Mouse (Mus musculus) midbrain, embryonic 10.5 days (tissue): ENCODE results near the gene Plscr2. TPM values are rescaled to one million over a fixed set of nuclear protein-coding genes. Genes with fewer than 3 reads are reported as not detected.

Experiments
- DNase-seq: peaks from one replicate; pipeline ENCODE4 v3.0.0-alpha.2; 2017; ENCODE audit warnings: low spot score
- H3K27ac ChIP-seq: fragments of 300-500 bp; sonication (generic); replicated peaks from 2 replicates; pipeline ENCODE4 v1.5.1; 2016; ENCODE audit warnings: mild to moderate bottlenecking
- H3K27me3 ChIP-seq: fragments of 300-500 bp; sonication (generic); 2 replicates; pipeline ENCODE4 v1.6.1; 2016; ENCODE audit warnings: low read depth, mild to moderate bottlenecking; ENCODE audit not compliant: poor library complexity, severe bottlenecking
- H3K36me3 ChIP-seq: fragments of 300-500 bp; sonication (generic); 2 replicates; pipeline ENCODE4 v1.6.1; 2016; ENCODE audit warnings: mild to moderate bottlenecking, moderate library complexity
- H3K4me1 ChIP-seq: fragments of 300-500 bp; sonication (generic); 2 replicates; pipeline ENCODE4 v1.6.1; 2016
- H3K4me3 ChIP-seq: fragments of 300-500 bp; sonication (generic); 2 replicates; pipeline ENCODE4 v1.5.1; 2016; ENCODE audit warnings: mild to moderate bottlenecking, moderate library complexity
- H3K9me3 ChIP-seq: fragments of 300-500 bp; sonication (generic); replicated peaks from 2 replicates; pipeline ENCODE4 v1.6.1; 2016; ENCODE audit warnings: mild to moderate bottlenecking
- WGBS: fragments of 180-500 bp; shearing (Covaris S2); methylation state at CpG from one replicate; pipeline ENCODE4 v1.1.7; 2016; 5-methylcytosine and 5-hydroxymethylcytosine counted together
- microRNA-seq: library from miRNA; unstranded; fragments of <30 nt; microRNA quantifications from one replicate; pipeline ENCODE4, GENCODE M21; 2017
- polyA plus RNA-seq: library from polyadenylated mRNA; unstranded; fragments of >200 nt; fragmentation: Nextera tagmentation; extraction: Ambion mirVana; gene quantifications from 2 replicates; pipeline ENCODE4 v1.2.1, GENCODE M21; 2016

Gene Plscr2
- polyA plus RNA-seq, 1 experiment from 2014 or later: 0.22 TPM

DNA sequence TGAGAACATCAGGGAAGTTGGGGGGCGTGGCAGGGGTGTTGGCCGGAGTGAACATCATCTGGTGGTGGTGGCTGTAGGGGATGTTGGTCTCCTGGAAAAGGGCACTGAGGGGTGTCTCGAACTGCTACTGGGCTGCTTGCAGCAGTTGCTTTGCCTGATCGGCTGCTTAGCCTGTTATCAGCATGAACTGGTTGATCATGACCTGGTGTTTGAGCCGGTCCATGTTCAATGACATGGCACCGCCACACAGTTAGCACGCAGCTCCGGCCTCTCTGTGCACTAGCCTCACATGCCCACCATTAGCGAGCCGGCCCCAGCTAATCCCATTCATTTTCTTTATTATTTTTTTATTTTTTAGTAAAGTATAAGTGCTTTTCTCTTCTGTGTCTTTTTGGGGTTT lies 59.4 kb downstream of the Plscr2 start:
- DNase-seq: no peak

DNA sequence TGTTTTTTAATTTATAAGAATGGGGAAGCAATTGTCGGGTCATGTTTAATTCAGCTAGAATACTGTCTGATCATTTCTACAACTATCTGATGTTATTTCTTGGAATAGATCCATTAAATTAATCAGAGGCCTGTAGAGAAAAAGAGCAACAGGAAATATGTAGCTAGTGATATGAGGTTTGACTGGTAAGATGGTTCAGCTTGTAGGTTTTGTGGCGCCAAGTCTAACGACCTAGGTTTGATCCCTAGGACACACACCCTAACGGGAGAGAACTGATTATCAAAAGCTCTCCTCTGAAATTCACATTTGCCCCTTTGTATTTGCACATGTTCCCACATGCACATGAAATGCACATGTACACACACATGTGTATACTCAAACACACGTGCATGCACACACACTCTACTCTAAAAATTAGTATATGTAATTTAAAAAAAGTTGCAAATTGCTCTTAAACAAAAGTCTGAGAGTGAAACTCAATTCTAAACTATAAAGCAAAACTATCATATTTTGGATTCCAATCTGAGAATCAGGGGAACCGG lies 59.9 kb downstream of the Plscr2 start:
- Histone ChIP-seq H3K9me3 (no peaks in the 10 kb centered on the region), H3K4me3 (no peak overlapping the region), H3K27me3 (no peaks in the 10 kb centered on the region), H3K36me3 (no peaks in the 10 kb centered on the region), H3K4me1 (no peaks in the 10 kb centered on the region), H3K27ac (no peak overlapping the region)
- no peak for DNase-seq
- 89% methylated on average over 6 of the region's 6 CpGs for WGBS

More for the DNA sequence above, 59.4 kb downstream of the Plscr2 start:
- Histone ChIP-seq H3K27me3 (no peaks in the 10 kb centered on the region), H3K36me3 (no peaks in the 10 kb centered on the region), H3K9me3 (no peaks in the 10 kb centered on the region), H3K4me3 (no peak overlapping the region), H3K27ac (no peak overlapping the region), H3K4me1 (no peaks in the 10 kb centered on the region)
- WGBS: 93% methylated on average over 10 of the region's 10 CpGs

DNA sequence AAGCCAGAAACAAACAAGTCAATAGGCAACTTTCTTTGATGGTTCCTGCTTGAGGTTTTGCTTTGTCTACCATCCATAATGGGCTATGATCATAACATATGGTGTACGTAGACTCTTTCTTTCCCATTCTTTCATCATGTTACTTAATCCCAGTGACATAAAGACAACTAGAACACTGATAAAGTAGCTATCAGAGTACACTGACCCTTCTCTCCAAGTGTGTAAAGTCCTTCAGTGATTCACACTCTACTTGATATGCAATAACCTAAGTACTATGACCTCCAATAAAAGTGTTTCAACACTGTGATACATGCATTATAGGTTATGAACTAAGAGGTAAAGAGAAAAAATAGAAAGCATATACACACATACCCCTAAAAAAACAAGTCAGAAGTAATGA lies 61.7 kb downstream of the Plscr2 start:
- Histone ChIP-seq H3K9me3 (no peaks in the 10 kb centered on the region), H3K4me1 (no peaks in the 10 kb centered on the region), H3K27me3 (no peaks in the 10 kb centered on the region), H3K36me3 (no peaks in the 10 kb centered on the region), H3K27ac (no peak overlapping the region), H3K4me3 (no peak overlapping the region)
- no peak for DNase-seq
- WGBS: 79% methylated on average over 1 of the region's 1 CpGs

DNA sequence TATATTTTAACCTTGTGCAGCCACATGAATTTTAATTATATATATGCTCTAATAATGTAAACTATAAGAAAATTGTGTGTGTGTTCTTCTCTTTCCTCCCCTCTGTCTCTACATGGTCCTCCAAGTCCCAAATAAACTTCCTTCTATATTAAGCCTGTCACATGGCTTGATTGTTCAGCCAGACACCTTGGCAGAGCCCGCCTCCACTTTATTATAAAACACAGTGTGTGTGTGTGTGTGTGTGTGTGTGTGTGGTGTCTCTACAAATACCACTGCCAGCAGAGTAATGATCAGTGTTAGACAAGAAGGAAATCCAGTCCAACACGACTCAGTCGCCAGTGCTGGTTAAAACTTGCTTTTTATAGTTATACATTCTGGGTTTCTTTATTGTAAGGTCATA lies 62.3 kb downstream of the Plscr2 start:
- Histone ChIP-seq H3K4me3 (no peak overlapping the region), H3K36me3 (no peaks in the 10 kb centered on the region), H3K9me3 (no peaks in the 10 kb centered on the region), H3K27me3 (no peaks in the 10 kb centered on the region), H3K4me1 (no peaks in the 10 kb centered on the region), H3K27ac (no peak overlapping the region)
- DNase-seq: no peak
- 90% methylated on average over 3 of the region's 3 CpGs for WGBS

DNA sequence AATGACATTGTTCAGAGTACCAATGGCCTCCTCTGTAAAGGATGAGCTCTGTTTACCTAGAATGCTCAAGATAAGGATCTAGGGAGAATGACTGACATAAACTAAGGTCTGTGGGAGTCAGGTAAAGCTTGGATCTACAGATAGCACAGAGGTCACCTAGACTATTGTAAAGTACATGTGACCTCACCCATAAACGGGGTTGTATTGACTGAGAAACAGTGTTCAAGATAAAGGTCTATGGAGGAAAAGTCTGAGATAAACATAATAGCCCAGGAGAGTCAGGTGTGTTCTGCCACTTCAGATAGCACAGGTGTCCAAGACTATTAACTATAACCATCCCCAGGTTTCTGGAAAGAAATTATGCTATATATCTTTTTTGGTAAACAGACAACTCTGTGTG lies 63.6 kb downstream of the Plscr2 start:
- 90% methylated on average over 1 of the region's 1 CpGs for WGBS
- Histone ChIP-seq H3K4me3 (no peak overlapping the region), H3K36me3 (no peaks in the 10 kb centered on the region), H3K9me3 (no peaks in the 10 kb centered on the region), H3K27ac (no peak overlapping the region), H3K4me1 (no peaks in the 10 kb centered on the region), H3K27me3 (no peaks in the 10 kb centered on the region)
- DNase-seq: no peak

Small RNA genes within 50 kb of the gene (microRNA-seq; reads per million reads assigned to microRNA genes)
- not detected for gene Mir6386

Other genes starting within 250 kb of the Plscr2 start
- gene Plscr5, start 82.7 kb upstream of the Plscr2 start, polyA plus RNA-seq: not detected in 2 replicates
- gene Plscr1, start 25.9 kb upstream of the Plscr2 start, polyA plus RNA-seq: 29.8 and 32.9 TPM in 2 replicates
- gene 1700057G04Rik, start 33.8 kb downstream of the Plscr2 start, polyA plus RNA-seq: not detected in 2 replicates
- gene Plscr4, start 181.8 kb downstream of the Plscr2 start, polyA plus RNA-seq: 1.2 and 1.5 TPM in 2 replicates